Mouse (Mus musculus) embryonic facial prominence, embryonic 11.5 days (tissue): Measurements from ENCODE around the gene Trim3. TPM values are rescaled to one million over a fixed set of nuclear protein-coding genes. Genes with fewer than 3 reads are reported as not detected.

Experiments used
- ATAC-seq: fragments of 200-750 bp; cut with Nextera tagmentation; replicated peaks from 2 replicates; pipeline ENCODE4 v1.8.0; 2017; ENCODE audit warnings: low read depth; ENCODE audit not compliant: insufficient number of reproducible peaks, low FRiP score, low TSS enrichment
- DNase-seq: peaks from one replicate; pipeline ENCODE4 v3.0.0-alpha.2; 2015; ENCODE audit warnings: low spot score
- H3K27ac ChIP-seq: fragments of 300-500 bp; sonication (generic); replicated peaks from 2 replicates; pipeline ENCODE4 v1.5.1; 2014; ENCODE audit warnings: mild to moderate bottlenecking, low read depth, low read length, control low read depth
- H3K27me3 ChIP-seq: fragments of 300-500 bp; sonication (generic); 2 replicates; pipeline ENCODE4 v1.6.1; 2014; ENCODE audit warnings: mild to moderate bottlenecking, low read length, moderate library complexity, mixed read lengths; ENCODE audit not compliant: control insufficient read depth, insufficient read depth
- H3K36me3 ChIP-seq: fragments of 300-500 bp; sonication (generic); replicated peaks from 2 replicates; pipeline ENCODE4 v1.6.1; 2014; ENCODE audit warnings: low read depth, mild to moderate bottlenecking, low read length, moderate library complexity, mixed read lengths; ENCODE audit not compliant: control insufficient read depth, insufficient read depth
- H3K4me1 ChIP-seq: fragments of 300-500 bp; sonication (generic); 2 replicates; pipeline ENCODE4 v1.6.1; 2014; ENCODE audit warnings: low read length, mixed read lengths; ENCODE audit not compliant: control insufficient read depth, insufficient read depth
- H3K4me2 ChIP-seq: fragments of 300-500 bp; sonication (generic); 2 replicates; pipeline ENCODE4 v1.6.1; 2014; ENCODE audit warnings: low read depth, mild to moderate bottlenecking, control low read depth, low read length, moderate library complexity
- H3K4me3 ChIP-seq: fragments of 300-500 bp; sonication (generic); 2 replicates; pipeline ENCODE4 v1.5.1; 2014; ENCODE audit warnings: low read depth, low read length, control low read depth
- H3K9ac ChIP-seq: fragments of 300-500 bp; sonication (generic); replicated peaks from 2 replicates; pipeline ENCODE4 v1.6.1; 2014; ENCODE audit warnings: mild to moderate bottlenecking, control low read depth, low read length
- H3K9me3 ChIP-seq: fragments of 300-500 bp; sonication (generic); replicated peaks from 2 replicates; pipeline ENCODE4 v1.6.1; 2016; ENCODE audit warnings: mild to moderate bottlenecking, low read length, inconsistent platforms, mixed read lengths; ENCODE audit not compliant: control insufficient read depth
- WGBS: fragments of 180-500 bp; shearing (Covaris S2); extraction: QIAGEN DNeasy Blood & Tissue Kit; methylation state at CpG from one replicate; pipeline ENCODE4 v1.1.7; 2014; 5-methylcytosine and 5-hydroxymethylcytosine counted together
- polyA plus RNA-seq: library from polyadenylated mRNA; unstranded; fragments of >200 nt; fragmentation: Nextera tagmentation; extraction: Ambion mirVana; gene quantifications from 2 replicates; pipeline ENCODE4 v1.2.1, GENCODE M21; 2014

Trim3 gene
- polyA plus RNA-seq, 1 experiment from 2014 or later = 19.2 TPM

DNA sequence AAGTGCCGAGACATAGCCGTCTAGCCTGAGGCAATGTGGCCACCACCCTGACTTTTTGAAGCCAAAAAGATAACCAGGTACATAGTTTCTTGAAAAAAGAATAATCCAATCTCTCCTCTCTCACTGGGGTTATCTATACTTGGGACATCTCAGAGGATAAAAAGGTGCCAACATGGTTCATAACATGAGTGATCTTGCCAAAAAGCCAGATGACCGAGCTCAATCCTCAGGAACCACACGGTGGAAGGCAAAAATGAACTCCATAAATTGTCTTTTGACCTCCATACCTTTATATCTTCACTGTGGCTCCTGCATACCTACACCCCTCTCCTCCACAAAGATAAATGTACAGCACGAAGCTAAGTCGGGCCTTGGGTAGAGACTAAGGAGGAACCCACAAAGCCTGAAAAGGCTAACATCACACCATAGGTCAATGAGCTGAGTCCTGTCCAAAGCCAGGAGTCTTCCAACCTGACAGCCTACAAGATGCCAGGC, 55.9 kb downstream of the Trim3 start:
- ATAC-seq = no peak
- H3K9me3 ChIP-seq = no peaks in the 10 kb centered on the region
- no peak overlapping the region for H3K4me3 ChIP-seq
- H3K36me3 ChIP-seq = peaks cover 2% of the 10 kb centered on the region; the same call in 1 of the 2 replicates
- no peak for DNase-seq
- H3K4me2 ChIP-seq = no peak overlapping the region
- no peak overlapping the region for H3K27ac ChIP-seq
- no peak overlapping the region for H3K9ac ChIP-seq
- no peaks in the 10 kb centered on the region for H3K27me3 ChIP-seq
- 86% methylated on average over 6 of the region's 6 CpGs for WGBS
- peaks cover 4% of the 10 kb centered on the region for H3K4me1 ChIP-seq

- Histone ChIP-seq H3K4me3 (no peak overlapping the region), H3K4me2 (no peak overlapping the region), H3K9me3 (no peaks in the 10 kb centered on the region), H3K9ac (no peak overlapping the region), H3K36me3 (peaks cover 2% of the 10 kb centered on the region; the same call in 1 of the 2 replicates), H3K4me1 (peaks cover 4% of the 10 kb centered on the region), H3K27ac (no peak overlapping the region), H3K27me3 (no peaks in the 10 kb centered on the region)
- ATAC-seq (no peak), DNase-seq (no peak)
- WGBS = 68% methylated on average over 3 of the region's 3 CpGs
These were observed 57.1 kb downstream of the Trim3 start for GRCm38 (mm10) chr7:105576166-105576748.

DNA sequence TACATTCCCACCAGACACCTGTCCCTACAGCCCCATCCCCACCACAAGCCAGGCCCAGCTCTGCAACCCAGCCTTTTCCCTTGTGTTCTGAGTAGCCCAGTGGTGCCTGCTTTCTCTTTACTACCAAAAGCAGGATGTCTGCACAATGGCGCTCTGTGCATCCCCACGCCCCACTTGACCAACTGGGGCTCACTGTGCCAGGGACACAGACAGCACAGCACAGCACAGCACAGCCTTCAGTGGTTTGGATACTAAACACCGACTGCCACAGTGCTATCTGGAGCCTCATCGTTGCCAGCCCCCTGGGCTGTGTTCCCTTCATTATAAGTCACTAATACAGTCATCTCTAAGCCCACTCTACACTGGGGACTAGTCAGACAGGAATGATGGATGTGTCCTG, 58.8 kb downstream of the Trim3 start:
- Histone ChIP-seq H3K36me3 (peaks cover 2% of the 10 kb centered on the region; the same call in 1 of the 2 replicates), H3K27me3 (no peaks in the 10 kb centered on the region), H3K27ac (no peak overlapping the region), H3K9me3 (no peaks in the 10 kb centered on the region), H3K4me2 (no peak overlapping the region), H3K9ac (no peak overlapping the region), H3K4me3 (no peak overlapping the region), H3K4me1 (no peaks in the 10 kb centered on the region; the same call in 1 of the 2 replicates)
- ATAC-seq = no peak
- WGBS = 88% methylated on average over 4 of the region's 4 CpGs
- no peak for DNase-seq

DNA sequence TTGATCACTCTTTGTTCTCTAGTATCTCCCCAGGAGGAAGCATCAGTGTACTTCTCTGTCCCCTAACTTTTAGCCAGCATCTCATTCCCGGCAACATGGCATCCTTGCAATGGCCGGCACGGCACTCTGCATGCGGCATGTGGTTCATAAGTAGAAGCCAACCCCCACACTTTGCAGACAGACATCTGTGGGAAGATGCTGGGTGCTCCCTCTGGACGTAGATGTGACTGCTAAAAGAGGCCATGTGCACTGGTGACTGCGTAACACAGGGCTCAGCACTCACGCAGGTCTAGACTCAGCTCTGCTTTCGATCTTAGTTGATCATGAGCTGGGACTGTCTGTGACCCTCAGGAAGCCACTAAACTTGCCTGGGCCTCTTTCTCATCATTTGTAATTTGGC, 60.4 kb downstream of the Trim3 start:
- DNase-seq (no peak), ATAC-seq (no peak)
- Histone ChIP-seq H3K36me3 (peaks cover 2% of the 10 kb centered on the region; the same call in 1 of the 2 replicates), H3K4me1 (no peaks in the 10 kb centered on the region; the same call in 1 of the 2 replicates), H3K27ac (no peak overlapping the region), H3K9me3 (no peaks in the 10 kb centered on the region), H3K4me3 (no peak overlapping the region), H3K27me3 (no peaks in the 10 kb centered on the region), H3K4me2 (no peak overlapping the region), H3K9ac (no peak overlapping the region)
- WGBS = 94% methylated on average over 8 of the region's 8 CpGs

GRCm38 (mm10) chr7:105570756-105571155, 62.6 kb downstream of the Trim3 start:
- no peaks in the 10 kb centered on the region for H3K27me3 ChIP-seq
- no peak overlapping the region for H3K4me2 ChIP-seq
- no peak overlapping the region for H3K27ac ChIP-seq
- 77% methylated on average over 4 of the region's 4 CpGs for WGBS
- H3K9ac ChIP-seq = no peak overlapping the region
- DNase-seq (no peak), ATAC-seq (no peak)
- H3K9me3 ChIP-seq = no peaks in the 10 kb centered on the region
- no peaks in the 10 kb centered on the region; the same call in 1 of the 2 replicates for H3K4me1 ChIP-seq
- H3K36me3 ChIP-seq = peaks cover 6% of the 10 kb centered on the region
- no peak overlapping the region for H3K4me3 ChIP-seq

DNA sequence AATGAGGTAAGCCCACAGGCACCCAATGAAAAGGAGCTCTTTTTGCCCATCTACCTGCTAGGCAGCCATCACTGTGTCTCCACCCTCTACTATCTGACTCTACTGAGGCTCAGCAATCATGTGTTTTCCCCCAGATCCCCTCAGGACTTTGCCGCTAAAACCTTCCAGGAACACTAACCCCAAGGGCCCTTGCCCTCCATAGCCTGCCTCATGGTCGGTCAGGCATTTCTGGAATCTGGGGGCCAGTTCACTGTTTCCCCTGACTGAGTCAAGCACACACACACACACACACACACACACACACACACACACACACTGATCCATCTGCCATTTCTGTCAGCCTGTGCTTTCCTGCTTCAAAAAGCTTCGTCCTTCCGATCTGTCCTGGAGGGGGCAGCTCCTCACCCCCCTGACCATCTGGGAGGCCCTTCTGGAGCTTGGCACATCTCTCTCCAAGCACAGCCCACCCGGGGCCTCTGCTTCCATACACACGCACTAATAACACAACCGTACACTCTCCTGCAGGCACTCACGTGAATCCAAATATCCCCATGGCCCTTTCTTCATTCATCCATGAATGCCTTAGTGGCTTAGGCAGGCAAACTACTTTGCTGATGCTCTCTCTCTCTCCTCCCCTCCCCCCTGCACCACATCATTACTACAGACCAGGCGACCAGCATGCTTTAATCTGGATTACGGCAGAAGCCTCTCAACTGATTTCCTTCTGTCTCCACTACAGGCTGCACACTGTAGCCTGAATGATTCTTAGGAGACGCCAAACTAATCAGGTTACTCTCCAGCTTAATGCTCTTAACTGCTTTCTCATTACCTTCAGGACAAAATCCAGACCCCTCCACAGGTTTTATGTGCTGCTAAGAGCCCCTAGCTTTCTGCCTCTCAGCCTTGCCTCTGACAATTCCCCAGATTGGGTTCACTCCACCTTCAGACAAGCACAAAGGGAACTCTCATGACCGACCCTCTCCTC, 63.6 kb downstream of the Trim3 start:
- DNase-seq (no peak), ATAC-seq (0 out of 2 replicates have a peak, but pooled peaks have one; percentile 37)
- no peaks in the 10 kb centered on the region for H3K9me3 ChIP-seq
- no peaks in the 10 kb centered on the region; the same call in 1 of the 2 replicates for H3K4me1 ChIP-seq
- no peak overlapping the region for H3K27ac ChIP-seq
- no peak overlapping the region for H3K4me3 ChIP-seq
- no peak overlapping the region for H3K4me2 ChIP-seq
- 0 out of 2 replicates have a peak overlapping the region, but pooled peaks have one; percentile 18 for H3K9ac ChIP-seq
- H3K36me3 ChIP-seq = peaks cover 6% of the 10 kb centered on the region
- H3K27me3 ChIP-seq = no peaks in the 10 kb centered on the region
- WGBS = 27% methylated on average over 12 of the region's 12 CpGs

DNA sequence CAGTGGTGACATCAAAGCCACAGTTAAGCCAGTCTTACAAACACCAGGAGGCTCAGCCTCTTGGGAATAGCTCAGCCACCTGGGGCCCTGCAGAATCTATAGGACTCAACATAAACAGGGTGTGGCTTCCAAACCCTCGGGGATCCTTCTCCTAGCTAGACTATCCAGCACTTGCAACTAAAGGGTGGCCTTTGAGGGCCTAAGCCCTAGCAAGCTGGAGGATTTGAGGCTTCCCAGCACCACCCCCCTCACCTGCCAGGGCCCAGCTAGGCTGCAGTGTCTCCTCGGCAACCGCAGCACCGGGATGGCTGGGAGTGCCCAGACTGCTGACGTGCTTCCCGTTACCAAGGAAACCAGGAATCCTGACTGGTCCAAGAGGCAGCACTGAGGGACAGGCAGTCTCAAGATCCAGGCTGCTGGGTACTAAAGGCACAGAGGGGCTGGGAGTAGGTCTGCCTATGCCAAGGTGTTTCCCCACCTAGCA, 64.3 kb downstream of the Trim3 start:
- no peak overlapping the region for H3K27ac ChIP-seq
- peak; percentile 73 for DNase-seq
- peak; percentile 88 for ATAC-seq
- H3K4me3 ChIP-seq = no peak overlapping the region
- H3K9ac ChIP-seq = 0 out of 2 replicates have a peak overlapping the region, but pooled peaks have one; percentile 18
- no peaks in the 10 kb centered on the region; the same call in 1 of the 2 replicates for H3K4me1 ChIP-seq
- no peak overlapping the region for H3K4me2 ChIP-seq
- no peaks in the 10 kb centered on the region for H3K27me3 ChIP-seq
- H3K9me3 ChIP-seq = no peaks in the 10 kb centered on the region
- peaks cover 6% of the 10 kb centered on the region for H3K36me3 ChIP-seq
- 2% methylated on average over 6 of the region's 6 CpGs for WGBS
